Comparison of ENCODE assay signal across 26 mouse cellular contexts in genomic region chr19:29612102-29612501, GRCm38 (mm10). TPM values are rescaled to one million over a fixed set of nuclear protein-coding genes. Genes with fewer than 3 reads are reported as not detected.
DNase-seq lines count a peak whose midpoint lies in the region; ATAC-seq and TF ChIP-seq lines count a peak whose summit lies in the region.
"Had no signal": no experiment of that assay in that cellular context is flagged by ENCODE, and none has a peak within 500 bp of the region (broad histone marks: within the 10 kb centered on the region; RNA-seq: fewer than 3 reads in every experiment).

No protein-coding gene starts in this region.

- no peaks in the 10 kb centered on the region; the same call in 1 of the 2 replicates for H3K4me1 ChIP-seq in liver, embryonic 11.5 days (replicated peaks; ENCODE audit: control insufficient read depth, insufficient read depth, low read length)
- H3K4me1 ChIP-seq in liver, postnatal 0 days (ENCODE audit: insufficient read depth), result no peaks in the 10 kb centered on the region
- no peaks in the 10 kb centered on the region for H3K4me1 ChIP-seq in MEL (ENCODE audit: control insufficient read depth in 1 of 2, insufficient read depth in 2 of 2, low read length in 2 of 2)
- no peaks in the 10 kb centered on the region for H3K4me1 ChIP-seq in midbrain, embryonic 14.5 days (ENCODE audit: control insufficient read depth, insufficient read depth, low read length)
- H3K4me1 ChIP-seq: embryonic facial prominence, embryonic 13.5 days; embryonic facial prominence, embryonic 15.5 days; forebrain, embryonic 10.5 days; forebrain, embryonic 12.5 days had no signal

- peaks cover 12% of the 10 kb centered on the region; the same call in 1 of the 2 replicates for H3K36me3 ChIP-seq in liver, embryonic 11.5 days (ENCODE audit: control insufficient read depth, insufficient read depth, low read length)
- peaks cover 34% of the 10 kb centered on the region for H3K36me3 ChIP-seq in liver, postnatal 0 days (replicated peaks; ENCODE audit: insufficient read depth, low read length)
- peaks cover 5 to 61% of the 10 kb centered on the region in 2 experiments for H3K36me3 ChIP-seq in MEL (ENCODE audit: control insufficient read depth in 1 of 2, insufficient read depth in 2 of 2, low read length in 2 of 2)
- peaks cover 21% of the 10 kb centered on the region for H3K36me3 ChIP-seq in midbrain, embryonic 14.5 days (ENCODE audit: control insufficient read depth, insufficient read depth, low read length)

- H3K9me3 ChIP-seq in liver, embryonic 11.5 days (ENCODE audit: control insufficient read depth, low read length), result no peaks in the 10 kb centered on the region
- no peaks in the 10 kb centered on the region for H3K9me3 ChIP-seq in liver, postnatal 0 days (ENCODE audit: low read length)
- no peaks in the 10 kb centered on the region for H3K9me3 ChIP-seq in MEL (replicated peaks; ENCODE audit: insufficient read depth, low read length)
- no peaks in the 10 kb centered on the region for H3K9me3 ChIP-seq in midbrain, embryonic 14.5 days (ENCODE audit: control insufficient read depth, low read length)
- H3K9me3 ChIP-seq: embryonic facial prominence, embryonic 13.5 days; embryonic facial prominence, embryonic 15.5 days; forebrain, embryonic 10.5 days; forebrain, embryonic 12.5 days; G1E had no signal

- H3K27ac ChIP-seq in liver, embryonic 11.5 days (ENCODE audit: low read depth, low read length), result peak overlapping the region; percentile 30; the same call in 1 of the 2 replicates
- no peak overlapping the region for H3K27ac ChIP-seq in liver, postnatal 0 days (ENCODE audit: low read depth)
- H3K27ac ChIP-seq in MEL (ENCODE audit: control insufficient read depth, low read depth, low read length), result no peak overlapping the region
- no peak overlapping the region for H3K27ac ChIP-seq in midbrain, embryonic 14.5 days (replicated peaks; ENCODE audit: low read depth, low read length)
- H3K27ac ChIP-seq: embryonic facial prominence, embryonic 13.5 days; embryonic facial prominence, embryonic 15.5 days; forebrain, embryonic 10.5 days; forebrain, embryonic 12.5 days had no signal

- no peaks in the 10 kb centered on the region for H3K79me2 ChIP-seq in MEL (ENCODE audit: control insufficient read depth, insufficient read depth, low read length, poor library complexity)

- no peak overlapping the region for H3K9ac ChIP-seq in liver, embryonic 11.5 days (ENCODE audit: low read depth, low read length)
- no peak overlapping the region for H3K9ac ChIP-seq in liver, postnatal 0 days (replicated peaks)
- H3K9ac ChIP-seq in MEL (ENCODE audit: control insufficient read depth, low read depth, low read length, poor library complexity, severe bottlenecking), result no peak overlapping the region
- H3K9ac ChIP-seq in midbrain, embryonic 14.5 days (replicated peaks; ENCODE audit: low read length), result no peak overlapping the region
- H3K9ac ChIP-seq: embryonic facial prominence, embryonic 13.5 days; embryonic facial prominence, embryonic 15.5 days; forebrain, embryonic 12.5 days had no signal

- WGBS in liver, embryonic 11.5 days, result 66% methylated on average over 2 of the region's 2 CpGs
- WGBS in liver, postnatal 0 days (ENCODE audit: insufficient replicate concordance), result 59% methylated on average over 2 of the region's 2 CpGs
- over 99% methylated on average over 2 of the region's 2 CpGs for WGBS in midbrain, embryonic 14.5 days

- no peaks in the 10 kb centered on the region for H3K27me3 ChIP-seq in liver, embryonic 11.5 days (replicated peaks; ENCODE audit: control insufficient read depth, insufficient read depth, low read length)
- no peaks in the 10 kb centered on the region for H3K27me3 ChIP-seq in liver, postnatal 0 days (ENCODE audit: insufficient read depth, low read length)
- no peaks in the 10 kb centered on the region for H3K27me3 ChIP-seq in MEL (ENCODE audit: control insufficient read depth in 1 of 2, insufficient read depth in 2 of 2, low read length in 2 of 2)
- no peaks in the 10 kb centered on the region for H3K27me3 ChIP-seq in midbrain, embryonic 14.5 days (ENCODE audit: control insufficient read depth, insufficient read depth, low read length)
- H3K27me3 ChIP-seq: CH12.LX; embryonic facial prominence, embryonic 13.5 days; embryonic facial prominence, embryonic 15.5 days; forebrain, embryonic 12.5 days had no signal

- no peak for ATAC-seq in liver, embryonic 11.5 days (replicated peaks; ENCODE audit: low FRiP score)
- ATAC-seq in liver, postnatal 0 days, result no peak
- peak; percentile 21; the same call in 1 of the 2 replicates for ATAC-seq in megakaryocyte, adult 5-6 weeks (ENCODE audit: poor library complexity, severe bottlenecking)
- no peak for ATAC-seq in midbrain, embryonic 14.5 days (ENCODE audit: low FRiP score, low TSS enrichment)
- ATAC-seq: CD4-positive, CD25-positive, alpha-beta regulatory T cell, adult 4 months; forebrain, embryonic 14.5 days; forebrain, embryonic 16.5 days had no signal

- DNase-seq in liver, embryonic 11.5 days (ENCODE audit: low spot score), result no peak
- DNase-seq in liver, postnatal 0 days, result no peak
- peak; percentile 70 for DNase-seq in MEL (ENCODE audit: low read depth, low spot score)
- no peak for DNase-seq in midbrain, embryonic 14.5 days
- DNase-seq: adrenal gland, adult 2 months; adrenal gland, postnatal 10 days; adrenal gland, postnatal 25 days; B cell, adult 2 months; cerebellum, adult 11 months; cerebellum, adult 18-20 months; cerebellum, adult 8-10 months; cerebellum, adult 9-11 months; cerebellum, postnatal 14 days; cerebellum, postnatal 36 days; embryo, embryonic 11 days had no signal

- H3K4me2 ChIP-seq in liver, embryonic 11.5 days, result no peak overlapping the region
- H3K4me2 ChIP-seq in liver, postnatal 0 days (ENCODE audit: low read depth, low read length), result no peak overlapping the region
- H3K4me2 ChIP-seq in midbrain, embryonic 14.5 days (ENCODE audit: low read length), result no peak overlapping the region
- H3K4me2 ChIP-seq: embryonic facial prominence, embryonic 13.5 days; embryonic facial prominence, embryonic 15.5 days; forebrain, embryonic 12.5 days had no signal

- no peak overlapping the region for H3K4me3 ChIP-seq in liver, embryonic 11.5 days (ENCODE audit: low read depth, low read length)
- no peak overlapping the region for H3K4me3 ChIP-seq in liver, postnatal 0 days (ENCODE audit: low read depth, low read length)
- no peak overlapping the region for H3K4me3 ChIP-seq in MEL (ENCODE audit: control insufficient read depth in 1 of 2, insufficient read depth in 1 of 2, low read depth in 2 of 2, low read length in 2 of 2)
- H3K4me3 ChIP-seq in midbrain, embryonic 14.5 days (replicated peaks; ENCODE audit: low read depth, low read length), result no peak overlapping the region
- H3K4me3 ChIP-seq: embryonic facial prominence, embryonic 13.5 days; embryonic facial prominence, embryonic 15.5 days; erythroblast, embryonic 14.5 days; forebrain, embryonic 10.5 days; forebrain, embryonic 12.5 days had no signal

- no peak for TF ChIP-seq RAD21 in MEL (IDR thresholded peaks at IDR 0.05; ENCODE audit: low read depth, low read length)

- no peak for TF ChIP-seq CTCF in liver, postnatal 0 days (IDR thresholded peaks at IDR 0.05; ENCODE audit: low read depth)
- TF ChIP-seq CTCF in MEL (IDR thresholded peaks at IDR 0.05 in 2 of 3, conservative IDR thresholded peaks at IDR 0.05 in 1 of 3; ENCODE audit: control insufficient read depth in 1 of 3, insufficient read depth in 1 of 3, low read depth in 2 of 3, low read length in 3 of 3, poor library complexity in 1 of 3, severe bottlenecking in 1 of 3), result no peak

- 0 out of 4 replicates have a peak, but pooled peaks of 1 of the 2 experiments have one; percentile 21 for TF ChIP-seq POLR2A in MEL (IDR thresholded peaks at IDR 0.05; ENCODE audit: control insufficient read depth in 1 of 2, insufficient read depth in 1 of 2, low read depth in 1 of 2, low read length in 2 of 2, poor library complexity in 1 of 2)

- TF ChIP-seq EP300 in liver, postnatal 0 days (IDR thresholded peaks at IDR 0.05; ENCODE audit: low read depth), result no peak
- no peak for TF ChIP-seq EP300 in MEL (IDR thresholded peaks at IDR 0.05; ENCODE audit: low read depth in 1 of 2, low read length in 2 of 2)

TF ChIP-seq in MEL, 35 proteins besides CTCF, POLR2A, EP300 and RAD21:
- TF ChIP-seq MYC (IDR thresholded peaks at IDR 0.05; ENCODE audit: low read depth, low read length) (peak; percentile 83; the same call in 1 of the 2 replicates), GABPA (IDR thresholded peaks at IDR 0.05; ENCODE audit: low read depth, low read length) (no peak), MXI1 (IDR thresholded peaks at IDR 0.05; ENCODE audit: low read depth, low read length) (peak; percentile 93), MAX (IDR thresholded peaks at IDR 0.05; ENCODE audit: low read length) (peak; percentile 75), GATA1 (IDR thresholded peaks at IDR 0.05; ENCODE audit: low read depth, low read length) (no peak), NELFE (IDR thresholded peaks at IDR 0.05; ENCODE audit: low read depth, low read length) (no peak), ZMIZ1 (IDR thresholded peaks at IDR 0.05; ENCODE audit: low read depth, low read length) (0 out of 2 replicates have a peak, but pooled peaks have one; percentile 7), UBTF (IDR thresholded peaks at IDR 0.05; ENCODE audit: borderline replicate concordance, insufficient read depth, low read depth, low read length) (0 out of 2 replicates have a peak, but pooled peaks have one; percentile 52)

RNA-seq across cellular contexts. Expression of gene Ermp1, which starts 36.1 kb away (rescaled TPM):
- 15.9 and 18.6 TPM in 2 replicates for polyA plus RNA-seq in liver, embryonic 11.5 days (2014; fragmentation: Nextera tagmentation; extraction: Ambion mirVana)
- 4.1 and 4.3 TPM in 2 replicates for polyA plus RNA-seq in liver, postnatal 0 days (2015; fragmentation: Nextera tagmentation; extraction: Ambion mirVana)
- total RNA-seq in MEL (2012; rRNA removed), result 62.3 and 68.4 TPM in 2 replicates
- 100 to 1,000 TPM in 1 of 2 experiments, 10 to 100 TPM in 1; 82.0 to 167 TPM for polyA plus RNA-seq in MEL (2012; ENCODE audit: insufficient read depth in 1 of 2, insufficient read length in 2 of 2, low read depth in 1 of 2, low replicate concordance in 2 of 2, missing spikeins in 1 of 2)
- 17.5 and 18.6 TPM in 2 replicates for total RNA-seq in megakaryocyte, adult 5-6 weeks (2015)
- 24.0 and 25.9 TPM in 2 replicates for total RNA-seq in megakaryocyte, adult 5-6 weeks (2017)
- 6.2 and 7.0 TPM in 2 replicates for polyA plus RNA-seq in midbrain, embryonic 14.5 days (2014; fragmentation: Nextera tagmentation; extraction: Ambion mirVana)
